Mouse (Mus musculus): ENCODE measurements around the gene Ctnna3.

GRCm38 (mm10) chr10:63869123-63869522, 439.2 kb downstream of the Ctnna3 start:
- no peak for TF ChIP-seq GATA1 (IDR thresholded peaks at IDR 0.05; ENCODE audit: low read depth, low read length)
- no peak for TF ChIP-seq UBTF (IDR thresholded peaks at IDR 0.05; ENCODE audit: borderline replicate concordance, insufficient read depth, low read depth, low read length)
- no peak for TF ChIP-seq RAD21 (IDR thresholded peaks at IDR 0.05; ENCODE audit: low read depth, low read length)
